Mouse (Mus musculus): ENCODE measurements around the gene Dio3. TPM values are rescaled to one million over a fixed set of nuclear protein-coding genes. Genes with fewer than 3 reads are reported as not detected.

Gene Dio3
- 1 to 10 TPM; 1.4 to 3.4 (median 2.2) TPM for total RNA-seq (2022)

GRCm38 (mm10) chr12:110278853-110279252, at the start of gene Dio3:
Gene Dio3, plus strand, starts transcription at chr12:110279068.
- no peak for DNase-seq (ENCODE audit: low spot score in 2 of 2)

GRCm38 (mm10) chr12:110230296-110230695, 48.6 kb upstream of the Dio3 start:
- no peak for DNase-seq (ENCODE audit: low spot score in 2 of 2)

GRCm38 (mm10) chr12:110230767-110231166, 48.1 kb upstream of the Dio3 start:
- no peak for DNase-seq (ENCODE audit: low spot score in 2 of 2)

- DNase-seq (ENCODE audit: low spot score in 2 of 2) = no peak
Observed at GRCm38 (mm10) chr12:110231709-110232600, 46.9 kb upstream of the Dio3 start.

- DNase-seq (ENCODE audit: low spot score in 2 of 2) = no peak
Observed at GRCm38 (mm10) chr12:110235908-110236307, 43.0 kb upstream of the Dio3 start.

- DNase-seq (ENCODE audit: low spot score in 2 of 2) = no peak
Observed at GRCm38 (mm10) chr12:110237046-110237445, 41.8 kb upstream of the Dio3 start.

- no peak for DNase-seq (ENCODE audit: low spot score in 2 of 2)
Observed at GRCm38 (mm10) chr12:110239358-110239757, 39.5 kb upstream of the Dio3 start.

GRCm38 (mm10) chr12:110244581-110244980, 34.3 kb upstream of the Dio3 start:
- no peak for DNase-seq (ENCODE audit: low spot score in 2 of 2)

GRCm38 (mm10) chr12:110245461-110245860, 33.4 kb upstream of the Dio3 start:
- DNase-seq (ENCODE audit: low spot score in 2 of 2) = no peak

GRCm38 (mm10) chr12:110252163-110252575, 26.7 kb upstream of the Dio3 start:
- DNase-seq (ENCODE audit: low spot score in 2 of 2) = peak in 1 of 2 experiments; percentile 43

GRCm38 (mm10) chr12:110255731-110256130, 23.1 kb upstream of the Dio3 start:
- DNase-seq (ENCODE audit: low spot score in 2 of 2) = no peak

GRCm38 (mm10) chr12:110256478-110257220, 22.2 kb upstream of the Dio3 start:
- DNase-seq (ENCODE audit: low spot score in 2 of 2) = no peak

GRCm38 (mm10) chr12:110268226-110268625, 10.6 kb upstream of the Dio3 start:
- DNase-seq (ENCODE audit: low spot score in 2 of 2) = no peak

GRCm38 (mm10) chr12:110269686-110270085, 9.2 kb upstream of the Dio3 start:
- DNase-seq (ENCODE audit: low spot score in 2 of 2) = peak in 1 of 2 experiments; percentile 22

GRCm38 (mm10) chr12:110276034-110276433, 2.8 kb upstream of the Dio3 start:
- DNase-seq (ENCODE audit: low spot score in 2 of 2) = no peak

- no peak for DNase-seq (ENCODE audit: low spot score in 2 of 2)
Observed at GRCm38 (mm10) chr12:110277259-110277964, 1.5 kb upstream of the Dio3 start.

GRCm38 (mm10) chr12:110277965-110278307, 932 bp upstream of the Dio3 start:
- DNase-seq (ENCODE audit: low spot score in 2 of 2) = no peak

- no peak for DNase-seq (ENCODE audit: low spot score in 2 of 2)
Observed at GRCm38 (mm10) chr12:110280373-110280772, 1.5 kb downstream of the Dio3 start.

- DNase-seq (ENCODE audit: low spot score in 2 of 2) = no peak
Observed at GRCm38 (mm10) chr12:110283792-110284191, 4.9 kb downstream of the Dio3 start.

- no peak for DNase-seq (ENCODE audit: low spot score in 2 of 2)
Observed at GRCm38 (mm10) chr12:110292816-110293215, 13.9 kb downstream of the Dio3 start.

- DNase-seq (ENCODE audit: low spot score in 2 of 2) = no peak
Observed at GRCm38 (mm10) chr12:110294891-110295290, 16.0 kb downstream of the Dio3 start.

- DNase-seq (ENCODE audit: low spot score in 2 of 2) = no peak
Observed at GRCm38 (mm10) chr12:110298653-110299052, 19.8 kb downstream of the Dio3 start.

Data from left cerebral cortex, adult 8-10 months (tissue).